Mouse (Mus musculus): ENCODE measurements at regions not wholly inside any gene's neighbourhood (a gene's known extent, or its start where the extent isn't known, plus 50 kb on each side); places are given as distances from the start of the nearest gene placed in this dataset.

- TF ChIP-seq GATA1 (IDR thresholded peaks at IDR 0.05; ENCODE audit: borderline replicate concordance, low read length) (no peak), CTCF (IDR thresholded peaks at IDR 0.05; ENCODE audit: low read depth, low read length) (no peak), GATA2 (IDR thresholded peaks at IDR 0.05; ENCODE audit: borderline replicate concordance, low read depth, low read length) (no peak), POLR2AphosphoS5 (IDR thresholded peaks at IDR 0.05; ENCODE audit: insufficient replicate concordance, low read depth, low read length) (no peak), TAL1 (conservative IDR thresholded peaks at IDR 0.05; ENCODE audit: low read depth, low read length) (no peak)
Observed at GRCm38 (mm10) chr8:50293501-50293900, 1449.8 kb upstream of the Tenm3 start.

All from G1E (cell line).